Mouse (Mus musculus) Patski (cell line): Measurements from ENCODE around the gene Gm20431. TPM values are rescaled to one million over a fixed set of nuclear protein-coding genes. Genes with fewer than 3 reads are reported as not detected.

Source experiments
- ATAC-seq: fragments of 100-300 bp; one replicate; pipeline ENCODE4 v1.8.0; 2021
- CTCF ChIA-PET: fragments of 350-600 bp; sonication (Branson Sonifier 250); formaldehyde crosslinking; loops from one replicate; lab custom pipeline; 2022; ENCODE audit warnings: inconsistent platforms; lab: Charles Lee
- POLR2A ChIA-PET: fragments of 350-600 bp; sonication (Branson Sonifier 250); formaldehyde crosslinking; loops from one replicate; lab custom pipeline; 2022; ENCODE audit warnings: antibody characterized with exemption, inconsistent platforms; lab: Charles Lee
- DNase-seq: peaks from one replicate; pipeline ENCODE4 v3.0.0-alpha.2; 2011; ENCODE audit warnings: low read depth, low spot score
- H3K27me3 ChIP-seq: fragments of 371-371 bp; one replicate; pipeline ENCODE4 v1.5.1; 2021
- CTCF ChIP-seq: fragments of 100-300 bp; IDR thresholded peaks from one replicate; pipeline ENCODE4 v1.5.1; 2021
- in situ Hi-C: fragments of 300-500 bp; cut with MboI; formaldehyde crosslinking; loops from 3 replicates; pipeline ENCODE4 v1.11.1; 2018; ENCODE audit warnings: low pct_unique_long_range_greater_than_20kb, mixed read lengths
- polyA plus RNA-seq: library from polyadenylated mRNA; unstranded; gene quantifications from one replicate; pipeline ENCODE4 v1.2.3, GENCODE M21; 2021

Gm20431 gene
- polyA plus RNA-seq, 1 experiment from 2014 or later, result 0.95 TPM

DNA sequence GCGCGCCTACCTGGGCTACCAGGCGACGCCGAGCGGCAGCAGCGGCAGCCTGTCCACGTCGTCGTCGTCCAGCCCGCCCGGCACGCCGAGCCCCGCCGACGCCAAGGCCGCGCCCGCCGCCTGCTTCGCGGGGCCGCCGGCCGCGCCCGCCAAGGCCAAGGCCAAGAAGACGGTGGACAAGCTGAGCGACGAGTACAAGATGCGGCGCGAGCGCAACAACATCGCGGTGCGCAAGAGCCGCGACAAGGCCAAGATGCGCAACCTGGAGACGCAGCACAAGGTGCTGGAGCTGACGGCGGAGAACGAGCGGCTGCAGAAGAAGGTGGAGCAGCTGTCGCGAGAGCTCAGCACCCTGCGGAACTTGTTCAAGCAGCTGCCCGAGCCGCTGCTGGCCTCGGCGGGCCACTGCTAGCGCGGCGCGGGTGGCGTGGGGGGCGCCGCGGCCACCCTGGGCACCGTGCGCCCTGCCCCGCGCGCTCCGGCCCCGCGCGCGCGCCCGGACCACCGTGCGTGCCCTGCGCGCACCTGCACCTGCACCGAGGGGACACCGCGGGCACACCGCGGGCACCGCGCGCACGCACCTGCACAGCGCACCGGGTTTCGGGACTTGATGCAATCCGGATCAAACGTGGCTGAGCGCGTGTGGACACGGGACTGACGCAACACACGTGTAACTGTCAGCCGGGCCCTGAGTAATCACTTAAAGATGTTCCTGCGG, 28.4 kb upstream of the Gm20431 start, which contains the start of gene Tmem189:
Gene Tmem189 (minus strand): TSS at position 322 of the 718 bp plus-strand sequence.
- no peak for ATAC-seq
- no peak for DNase-seq
- ChIA-PET CTCF (no interaction called here), POLR2A (interaction anchor here (0.7 to 2.9 kb wide), 8 partner anchors 14 to 202 kb away, joined by 3 to 11 read pairs (median 4); no protein-coding TSS in a partner anchor)
- H3K27me3 ChIP-seq, result no peaks in the 10 kb centered on the region
- no peak for TF ChIP-seq CTCF
- in situ Hi-C loops, result loop anchor here (5.0 kb wide), 2 partner anchors 88 to 203 kb away; no protein-coding TSS in a partner anchor

DNA sequence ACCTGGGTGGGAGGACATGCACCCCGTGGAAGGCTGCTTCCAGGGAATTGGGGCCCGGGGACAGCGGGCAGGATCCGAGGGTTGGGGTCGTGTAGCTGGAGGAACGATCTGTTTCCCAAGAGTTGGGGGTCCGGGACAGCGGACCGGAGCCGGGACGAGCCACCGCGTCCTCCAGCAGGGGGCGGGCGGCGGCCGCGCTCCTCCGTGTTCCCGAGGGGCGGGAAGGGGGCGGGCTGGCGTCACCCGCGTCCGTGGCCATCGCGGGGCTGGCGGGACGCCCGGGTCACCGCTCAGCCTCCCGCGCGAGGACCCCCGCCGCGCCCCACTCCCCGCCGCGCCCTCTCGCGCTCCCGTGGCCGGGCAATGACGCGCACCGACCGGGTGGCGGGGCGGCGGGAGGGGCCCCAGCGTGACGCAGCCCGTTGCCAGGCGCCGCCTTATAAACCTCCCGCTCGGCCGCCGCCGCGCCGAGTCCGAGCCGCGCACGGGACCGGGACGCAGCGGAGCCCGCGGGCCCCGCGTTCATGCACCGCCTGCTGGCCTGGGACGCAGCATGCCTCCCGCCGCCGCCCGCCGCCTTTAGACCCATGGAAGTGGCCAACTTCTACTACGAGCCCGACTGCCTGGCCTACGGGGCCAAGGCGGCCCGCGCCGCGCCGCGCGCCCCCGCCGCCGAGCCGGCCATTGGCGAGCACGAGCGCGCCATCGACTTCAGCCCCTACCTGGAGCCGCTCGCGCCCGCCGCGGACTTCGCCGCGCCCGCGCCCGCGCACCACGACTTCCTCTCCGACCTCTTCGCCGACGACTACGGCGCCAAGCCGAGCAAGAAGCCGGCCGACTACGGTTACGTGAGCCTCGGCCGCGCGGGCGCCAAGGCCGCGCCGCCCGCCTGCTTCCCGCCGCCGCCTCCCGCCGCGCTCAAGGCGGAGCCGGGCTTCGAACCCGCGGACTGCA, 27.5 kb upstream of the Gm20431 start, which contains the start of gene Cebpb:
Gene Cebpb (plus strand): TSS at position 418 of the 954 bp plus-strand sequence.
- DNase-seq (no peak), ATAC-seq (peak; percentile 66)
- in situ Hi-C loops, result loop anchor here (5.0 kb wide), 2 partner anchors 89 to 204 kb away; no protein-coding TSS in a partner anchor
- ChIA-PET POLR2A (interaction anchor here (0.7 to 1.5 kb wide), 8 partner anchors 15 to 203 kb away, joined by 3 to 6 read pairs (median 4); no protein-coding TSS in a partner anchor), CTCF (interaction anchor here (4.9 kb wide), 1 partner anchor 204 kb away, joined by 106 read pairs; no protein-coding TSS in a partner anchor)
- no peaks in the 10 kb centered on the region for H3K27me3 ChIP-seq
- TF ChIP-seq CTCF, result no peak

DNA sequence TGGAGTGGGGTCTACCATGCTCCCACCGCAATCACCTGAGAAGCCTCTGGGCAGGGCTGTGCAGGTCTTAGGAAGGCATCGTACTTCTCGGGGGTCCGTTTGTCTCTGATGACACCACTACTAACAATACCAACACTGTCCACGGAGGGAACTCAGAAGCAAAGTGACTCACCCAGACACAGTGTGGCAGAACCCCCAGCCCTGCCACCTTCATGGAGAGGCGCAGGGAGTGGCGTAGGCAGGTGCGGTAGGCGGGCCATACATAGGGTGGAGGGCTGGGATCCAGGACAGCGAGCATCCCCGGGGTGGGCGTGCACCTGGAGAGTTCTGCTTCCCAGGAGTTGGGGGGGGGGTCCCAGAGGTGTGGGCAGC, 26.8 kb upstream of the Gm20431 start:
- DNase-seq, result no peak

DNA sequence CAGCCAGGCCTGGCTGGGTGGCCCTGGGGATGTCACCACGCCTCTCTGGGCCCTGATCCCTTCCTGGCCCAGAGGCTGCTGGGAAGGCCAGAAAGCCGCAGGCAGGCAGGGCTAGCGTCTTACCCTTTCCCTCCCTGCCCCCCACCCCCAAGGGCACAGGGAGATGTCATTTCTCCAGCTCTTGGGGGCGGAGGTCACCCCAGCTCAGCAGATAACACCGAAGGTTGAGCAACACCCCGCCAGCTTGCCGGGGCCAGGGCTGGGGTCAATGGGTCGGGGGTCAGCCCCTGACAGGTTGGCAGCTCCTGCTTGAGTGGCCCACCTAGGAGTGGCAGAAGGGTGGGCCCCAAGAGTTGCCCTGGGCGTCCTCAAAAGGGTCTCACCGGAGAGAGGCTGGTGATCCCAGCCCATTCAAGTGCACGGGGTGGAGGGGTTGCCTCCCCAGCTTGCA, 26.4 kb upstream of the Gm20431 start:
- no peak for DNase-seq
- in situ Hi-C loops, result loop anchor here (5.0 kb wide), 2 partner anchors 90 to 205 kb away; no protein-coding TSS in a partner anchor
- ChIA-PET CTCF (interaction anchor here (4.9 kb wide), 1 partner anchor 205 kb away, joined by 106 read pairs; no protein-coding TSS in a partner anchor), POLR2A (interaction anchor here (0.6 to 0.8 kb wide), 2 partner anchors 21 to 29 kb away, joined by 3 read pairs; no protein-coding TSS in a partner anchor)
- TF ChIP-seq CTCF, result no peak
- no peaks in the 10 kb centered on the region for H3K27me3 ChIP-seq
- no peak for ATAC-seq

More for the DNA sequence above, 26.8 kb upstream of the Gm20431 start:
- no peak for ATAC-seq
- in situ Hi-C loops, result loop anchor here (5.0 kb wide), 2 partner anchors 89 to 204 kb away; no protein-coding TSS in a partner anchor
- CTCF ChIA-PET, result interaction anchor here (4.9 kb wide), 1 partner anchor 205 kb away, joined by 106 read pairs; no protein-coding TSS in a partner anchor
- POLR2A ChIA-PET, result interaction anchor here (0.6 to 0.8 kb wide), 2 partner anchors 21 to 29 kb away, joined by 3 read pairs; no protein-coding TSS in a partner anchor
- TF ChIP-seq CTCF, result no peak
- no peaks in the 10 kb centered on the region for H3K27me3 ChIP-seq

DNA sequence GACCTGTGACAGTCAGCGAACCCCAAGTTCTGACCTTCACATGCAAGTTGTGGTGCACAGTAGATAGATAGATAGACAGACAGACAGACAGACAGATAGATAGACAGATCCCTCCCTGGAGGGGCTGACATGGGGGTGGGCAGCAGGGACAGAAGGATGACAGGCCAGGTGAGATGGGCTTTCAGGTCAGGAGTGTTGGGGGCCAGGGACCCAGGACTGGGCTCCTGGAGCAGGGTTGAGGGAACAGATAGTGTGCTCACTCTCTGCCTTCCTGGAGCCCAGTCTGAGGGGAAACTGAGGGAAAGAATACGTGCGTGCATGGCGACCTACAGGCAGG, 25.9 kb upstream of the Gm20431 start:
- POLR2A ChIA-PET, result no interaction called here
- no peak for TF ChIP-seq CTCF
- DNase-seq (no peak), ATAC-seq (no peak)
- in situ Hi-C loops, result loop anchor here (5.0 kb wide), 2 partner anchors 90 to 205 kb away; no protein-coding TSS in a partner anchor
- no peaks in the 10 kb centered on the region for H3K27me3 ChIP-seq
- CTCF ChIA-PET, result interaction anchor here (1.3 to 4.9 kb wide), 3 partner anchors 90 to 206 kb away, joined by 3 to 106 read pairs (median 3); no protein-coding TSS in a partner anchor

DNA sequence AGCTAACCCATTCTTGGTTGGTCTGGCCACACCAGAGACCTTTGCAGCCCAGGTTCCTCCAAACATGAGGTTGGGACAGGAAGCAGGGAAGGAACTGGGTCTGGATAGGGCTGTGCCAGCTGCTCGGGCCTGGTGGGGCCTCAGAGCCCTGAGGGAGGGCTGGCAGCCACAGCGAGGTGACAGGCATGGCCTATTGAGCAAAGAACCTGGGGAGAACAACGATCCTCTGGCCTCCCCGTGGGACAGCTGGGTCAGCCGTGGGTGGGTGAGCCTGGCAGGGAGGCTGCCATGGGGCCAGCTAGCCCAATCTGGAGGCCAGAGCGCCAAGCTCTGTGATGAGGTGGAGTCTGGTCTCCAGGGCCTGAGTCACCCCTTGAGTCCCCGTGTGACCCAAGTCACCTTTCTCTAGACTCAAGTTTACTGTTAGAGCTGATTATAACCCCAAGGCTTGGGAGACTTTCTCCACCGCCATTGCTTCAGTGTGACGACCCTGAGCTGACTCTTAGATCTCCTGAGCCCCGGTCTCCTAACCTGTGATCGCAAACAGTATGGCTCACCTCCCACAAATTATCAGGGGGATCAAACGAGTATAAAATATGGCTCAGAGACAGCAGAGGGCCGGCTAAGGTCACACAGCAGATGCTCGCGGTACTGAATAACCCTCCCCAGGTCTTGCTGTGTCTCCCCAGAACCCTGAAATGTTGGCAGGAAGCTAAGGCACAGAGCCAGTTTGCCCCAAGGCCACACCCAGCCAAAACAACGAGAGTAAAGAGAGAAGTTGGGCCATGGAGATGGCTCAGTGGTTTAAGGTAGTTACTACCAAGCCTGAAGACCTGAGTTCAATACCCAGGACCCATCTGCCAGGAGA, 25.3 kb upstream of the Gm20431 start:
- no peak for TF ChIP-seq CTCF
- no peaks in the 10 kb centered on the region for H3K27me3 ChIP-seq
- DNase-seq (no peak), ATAC-seq (no peak)
- ChIA-PET POLR2A (interaction anchor here (0.7 to 1.8 kb wide), 2 partner anchors 87 to 205 kb away, joined by 3 to 10 read pairs; no protein-coding TSS in a partner anchor), CTCF (interaction anchor here (1.3 to 4.9 kb wide), 4 partner anchors 45 to 206 kb away, joined by 3 to 106 read pairs (median 3); no protein-coding TSS in a partner anchor)
- in situ Hi-C loops, result loop anchor here (5.0 kb wide), 2 partner anchors 91 to 206 kb away; no protein-coding TSS in a partner anchor

DNA sequence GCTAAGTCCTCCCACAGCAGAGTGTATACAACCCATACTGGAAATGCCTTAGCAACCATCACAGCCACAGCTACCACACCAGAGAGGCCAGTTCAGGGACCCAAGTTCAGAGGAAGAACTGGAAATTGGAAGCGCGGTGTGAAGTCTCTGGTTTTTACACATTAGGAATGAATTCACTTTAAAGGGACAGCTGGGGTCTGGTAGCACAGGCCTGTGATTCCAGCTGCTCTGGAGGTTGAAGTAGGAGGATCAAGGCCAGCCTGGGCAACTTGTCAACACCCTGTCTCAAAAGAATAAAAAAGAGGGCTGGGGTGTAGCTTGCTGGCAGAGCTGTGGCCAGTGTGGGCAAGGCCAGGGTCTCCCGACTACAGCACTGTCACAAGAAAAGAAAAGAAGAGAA, 24.6 kb upstream of the Gm20431 start:
- CTCF ChIA-PET, result interaction anchor here (0.7 to 4.9 kb wide), 8 partner anchors 46 to 466 kb away, joined by 3 to 106 read pairs (median 3); no protein-coding TSS in a partner anchor
- no peak for ATAC-seq
- in situ Hi-C loops, result loop anchor here (5.0 kb wide), 2 partner anchors 91 to 206 kb away; no protein-coding TSS in a partner anchor
- POLR2A ChIA-PET, result interaction anchor here (0.7 to 1.8 kb wide), 3 partner anchors 88 to 210 kb away, joined by 3 to 10 read pairs (median 5); no protein-coding TSS in a partner anchor
- TF ChIP-seq CTCF, result no peak
- no peak for DNase-seq
- no peaks in the 10 kb centered on the region for H3K27me3 ChIP-seq

DNA sequence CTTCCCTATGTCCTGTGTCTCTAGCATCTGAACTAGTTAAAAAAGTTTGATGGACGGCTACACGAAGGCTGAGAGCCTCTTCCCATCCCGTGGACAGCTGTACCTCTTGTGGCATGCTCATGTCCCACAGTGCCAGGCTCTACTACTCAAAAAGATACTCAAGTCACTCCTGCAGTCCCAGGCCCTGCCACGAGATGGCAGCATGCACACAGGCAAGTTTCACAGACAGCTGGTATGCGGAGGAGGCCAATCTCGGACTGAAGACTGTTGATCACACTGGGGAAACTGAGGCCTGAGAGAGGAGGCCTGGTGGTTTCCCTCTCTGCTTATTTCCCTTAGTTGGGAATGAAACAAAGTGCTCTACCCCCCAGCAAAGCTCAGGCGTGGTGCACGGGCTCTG, 23.8 kb upstream of the Gm20431 start:
- POLR2A ChIA-PET, result interaction anchor here (0.5 to 1.8 kb wide), 3 partner anchors 205 to 211 kb away, joined by 3 to 10 read pairs (median 5); no protein-coding TSS in a partner anchor
- H3K27me3 ChIP-seq, result no peaks in the 10 kb centered on the region
- CTCF ChIA-PET, result interaction anchor here (0.7 to 4.9 kb wide), 10 partner anchors 10 to 466 kb away, joined by 3 to 106 read pairs (median 3); no protein-coding TSS in a partner anchor
- no peak for ATAC-seq
- in situ Hi-C loops, result loop anchor here (5.0 kb wide), 2 partner anchors 92 to 207 kb away; no protein-coding TSS in a partner anchor
- no peak for DNase-seq
- no peak for TF ChIP-seq CTCF
